Mouse (Mus musculus) megakaryocyte-erythroid progenitor cell, adult 5-6 weeks (primary cell): ENCODE results near the gene Id4. TPM values are rescaled to one million over a fixed set of nuclear protein-coding genes. Genes with fewer than 3 reads are reported as not detected.

Experiments used
- ATAC-seq: replicated peaks from 2 replicates; pipeline ENCODE4 v1.8.0; 2016; ENCODE audit warnings: mild to moderate bottlenecking, inconsistent platforms; ENCODE audit not compliant: severe bottlenecking, poor library complexity, low FRiP score, low TSS enrichment
- total RNA-seq, 2 experiments: library from RNA; stranded (forward) in 1 of 2; stranded (reverse) in 1 of 2; fragments of 200-1000, 215-1000 nt in 1 of 2; fragments of >200 nt in 1 of 2; fragmentation: Nextera tagmentation in 1 of 2; gene quantifications; 2 replicates each; pipeline ENCODE4 v1.2.3; 2014 to 2017

Id4 gene
- total RNA-seq, 2 experiments from 2014 or later = 0.85 TPM; not detected in 1

GRCm38 (mm10) chr13:48290427-48290826, 29.4 kb downstream of the Id4 start:
- ATAC-seq = no peak

GRCm38 (mm10) chr13:48314500-48314899, 53.5 kb downstream of the Id4 start:
- no peak for ATAC-seq
